Mouse (Mus musculus) kidney, postnatal 25 days (tissue): ENCODE results near the gene Pald1.

Experiments used
- DNase-seq, 2 experiments: peaks; one replicate each; pipeline ENCODE4 v3.0.0; 2021; ENCODE audit warnings: mixed read lengths in 2 of 2

Pald1 gene

GRCm38 (mm10) chr10:61402480-61402879, 19.1 kb upstream of the Pald1 start:
- no peak for DNase-seq

- DNase-seq = no peak
Measured at GRCm38 (mm10) chr10:61400407-61400806, 17.1 kb upstream of the Pald1 start.

- peak; percentile 76 to 83 for DNase-seq
Measured at GRCm38 (mm10) chr10:61399156-61399734, 15.9 kb upstream of the Pald1 start.

GRCm38 (mm10) chr10:61398125-61398524, 14.8 kb upstream of the Pald1 start:
- no peak for DNase-seq

GRCm38 (mm10) chr10:61394476-61395136, 11.3 kb upstream of the Pald1 start:
- DNase-seq = no peak

- DNase-seq = no peak
Measured at GRCm38 (mm10) chr10:61392584-61392983, 9.3 kb upstream of the Pald1 start.

- no peak for DNase-seq
Measured at GRCm38 (mm10) chr10:61390148-61390547, 6.8 kb upstream of the Pald1 start.

GRCm38 (mm10) chr10:61389020-61389419, 5.7 kb upstream of the Pald1 start:
- no peak for DNase-seq

GRCm38 (mm10) chr10:61386284-61386683, 3.0 kb upstream of the Pald1 start:
- no peak for DNase-seq

GRCm38 (mm10) chr10:61385174-61385573, 1.8 kb upstream of the Pald1 start:
- DNase-seq = no peak

- DNase-seq = no peak
Measured at GRCm38 (mm10) chr10:61383715-61384047, 351 bp upstream of the Pald1 start.

GRCm38 (mm10) chr10:61382281-61382731, 1.0 kb downstream of the Pald1 start:
- DNase-seq = no peak

- DNase-seq = peak; percentile 26 to 62
Measured at GRCm38 (mm10) chr10:61381823-61382222, 1.5 kb downstream of the Pald1 start.

GRCm38 (mm10) chr10:61380186-61380585, 3.1 kb downstream of the Pald1 start:
- DNase-seq = peak; percentile 66 to 84

GRCm38 (mm10) chr10:61379340-61380040, 3.8 kb downstream of the Pald1 start:
- no peak for DNase-seq

- DNase-seq = no peak
Measured at GRCm38 (mm10) chr10:61378698-61379097, 4.6 kb downstream of the Pald1 start.

- no peak for DNase-seq
Measured at GRCm38 (mm10) chr10:61378050-61378449, 5.3 kb downstream of the Pald1 start.

GRCm38 (mm10) chr10:61374771-61375481, 8.4 kb downstream of the Pald1 start:
- peak in 1 of 2 experiments; percentile 29 for DNase-seq

- peak; percentile 82 to 84 for DNase-seq
Measured at GRCm38 (mm10) chr10:61374076-61374475, 9.3 kb downstream of the Pald1 start.

GRCm38 (mm10) chr10:61372585-61372923, 10.8 kb downstream of the Pald1 start:
- DNase-seq = peak in 1 of 2 experiments; percentile 37

- DNase-seq = no peak
Measured at GRCm38 (mm10) chr10:61371884-61372584, 11.3 kb downstream of the Pald1 start.

GRCm38 (mm10) chr10:61370273-61370979, 12.9 kb downstream of the Pald1 start:
- peak; percentile 66 to 90 for DNase-seq
